Mouse (Mus musculus) CH12.LX (cell line): ENCODE measurements around the gene Apon.

Source experiments
- CHD2 ChIP-seq: IDR thresholded peaks from 2 replicates; pipeline ENCODE4 v1.6.1; 2011; ENCODE audit warnings: low read length, improper control_type of control experiment
- CTCF ChIP-seq, 2 experiments: IDR thresholded peaks in 1 of 2; conservative IDR thresholded peaks in 1 of 2; 2 replicates each; pipeline ENCODE4 v1.5.1; 2011 to 2012; ENCODE audit warnings: low read depth in 2 of 2, low read length in 2 of 2, improper control_type of control experiment in 1 of 2, inconsistent platforms in 1 of 2, mild to moderate bottlenecking in 1 of 2, moderate library complexity in 1 of 2
- EP300 ChIP-seq: IDR thresholded peaks from 2 replicates; pipeline ENCODE4 v1.6.1; 2011; ENCODE audit warnings: low read length, improper control_type of control experiment
- ETS1 ChIP-seq: conservative IDR thresholded peaks from 2 replicates; pipeline ENCODE4 v1.6.1; 2012; ENCODE audit warnings: low read depth, mild to moderate bottlenecking, inconsistent platforms, low read length, improper control_type of control experiment, moderate library complexity
- JUN ChIP-seq: IDR thresholded peaks from 2 replicates; pipeline ENCODE4 v1.6.1; 2011; ENCODE audit warnings: low read depth, mild to moderate bottlenecking, low read length, improper control_type of control experiment, moderate library complexity; ENCODE audit not compliant: insufficient read depth
- MAFK ChIP-seq: IDR thresholded peaks from 2 replicates; pipeline ENCODE4 v1.6.1; 2011; ENCODE audit warnings: low read length, improper control_type of control experiment; ENCODE audit not compliant: insufficient replicate concordance
- MXI1 ChIP-seq: IDR thresholded peaks from 2 replicates; pipeline ENCODE4 v1.6.1; 2011; ENCODE audit warnings: mild to moderate bottlenecking, low read depth, low read length, improper control_type of control experiment
- NELFE ChIP-seq: IDR thresholded peaks from 2 replicates; pipeline ENCODE4 v1.6.1; 2011; ENCODE audit warnings: low read depth, low read length, improper control_type of control experiment
- POLR2A ChIP-seq: IDR thresholded peaks from 2 replicates; pipeline ENCODE4 v1.6.1; 2011; ENCODE audit warnings: low read depth, mild to moderate bottlenecking, improper control_type of control experiment, low read length
- SIN3A ChIP-seq: IDR thresholded peaks from 2 replicates; pipeline ENCODE4 v1.6.1; 2012; ENCODE audit warnings: low read length, improper control_type of control experiment, inconsistent platforms

GRCm38 (mm10) chr10:128231697-128232419, 22.0 kb upstream of the Apon start, which contains the start of gene Timeless:
- TF ChIP-seq MAFK (no peak), EP300 (no peak), ETS1 (no peak), POLR2A (peak; percentile 86), CHD2 (no peak), SIN3A (peak; percentile 78; the same call in 1 of the 2 replicates), CTCF (conservative IDR thresholded peaks at IDR 0.05 in 1 of 2, IDR thresholded peaks at IDR 0.05 in 1 of 2; ENCODE audit: low read depth in 2 of 2, low read length in 2 of 2) (no peak), NELFE (peak; percentile 72), MXI1 (peak; percentile 68), JUN (no peak)
